Mouse (Mus musculus) v-Abl transformed pro-B cells (cell line): ENCODE results near the gene Eif3c.

Experiments used
- in situ Hi-C, 2 experiments: fragments of 400-800 bp; cut with MboI; formaldehyde crosslinking; loops; one replicate each; pipeline ENCODE4 v1.15.1; 2025; ENCODE audit not compliant: unreplicated experiment in 2 of 2

Eif3c gene

GRCm38 (mm10) chr7:126501684-126502022 is 64.6 kb downstream of the Eif3c start:
- in situ Hi-C loops = no loop called here

DNA sequence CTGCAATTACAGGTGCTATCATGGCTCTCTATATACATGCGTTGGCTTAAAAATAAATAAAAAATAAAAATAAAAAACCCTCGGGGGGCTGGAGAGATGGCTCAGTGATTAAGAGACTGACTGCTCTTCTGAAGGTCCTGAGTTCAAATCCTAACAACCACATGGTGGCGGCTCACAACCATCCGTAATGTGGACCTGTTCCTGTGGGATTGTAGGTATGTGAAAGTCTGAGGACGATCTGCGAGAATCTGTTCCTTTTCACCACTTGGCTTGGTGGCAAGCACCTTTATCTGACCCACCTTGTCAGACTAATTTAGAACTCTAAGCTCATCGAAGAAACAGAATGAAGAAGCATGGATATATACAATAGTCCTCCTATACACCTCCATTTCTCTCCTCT is 66.8 kb downstream of the Eif3c start:
- in situ Hi-C loops = no loop called here

DNA sequence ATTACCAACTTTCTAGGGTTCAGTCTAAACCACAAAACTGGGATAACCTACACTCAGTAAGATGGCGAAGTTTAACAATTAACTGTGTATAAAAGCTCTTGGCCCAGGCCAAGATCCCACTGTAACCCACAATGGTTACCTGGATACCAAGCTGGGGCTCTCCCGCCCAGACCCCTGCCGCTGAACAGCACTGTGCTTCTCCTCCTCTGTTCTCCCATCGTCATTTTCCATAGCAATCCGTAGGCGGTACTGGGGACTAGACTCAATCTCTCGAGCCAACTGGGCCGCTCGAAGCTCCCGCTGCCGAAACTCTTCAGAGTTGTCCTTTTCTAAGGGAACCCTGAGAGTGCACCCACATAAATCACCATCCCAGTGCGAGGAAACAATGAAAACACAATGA is 68.2 kb downstream of the Eif3c start:
- in situ Hi-C loops = no loop called here

- in situ Hi-C loops = no loop called here
Observed at GRCm38 (mm10) chr7:126496475-126496874, 69.7 kb downstream of the Eif3c start.
